Mouse (Mus musculus): Measurements from ENCODE around the gene Gm20538.

Gm20538 gene

DNA sequence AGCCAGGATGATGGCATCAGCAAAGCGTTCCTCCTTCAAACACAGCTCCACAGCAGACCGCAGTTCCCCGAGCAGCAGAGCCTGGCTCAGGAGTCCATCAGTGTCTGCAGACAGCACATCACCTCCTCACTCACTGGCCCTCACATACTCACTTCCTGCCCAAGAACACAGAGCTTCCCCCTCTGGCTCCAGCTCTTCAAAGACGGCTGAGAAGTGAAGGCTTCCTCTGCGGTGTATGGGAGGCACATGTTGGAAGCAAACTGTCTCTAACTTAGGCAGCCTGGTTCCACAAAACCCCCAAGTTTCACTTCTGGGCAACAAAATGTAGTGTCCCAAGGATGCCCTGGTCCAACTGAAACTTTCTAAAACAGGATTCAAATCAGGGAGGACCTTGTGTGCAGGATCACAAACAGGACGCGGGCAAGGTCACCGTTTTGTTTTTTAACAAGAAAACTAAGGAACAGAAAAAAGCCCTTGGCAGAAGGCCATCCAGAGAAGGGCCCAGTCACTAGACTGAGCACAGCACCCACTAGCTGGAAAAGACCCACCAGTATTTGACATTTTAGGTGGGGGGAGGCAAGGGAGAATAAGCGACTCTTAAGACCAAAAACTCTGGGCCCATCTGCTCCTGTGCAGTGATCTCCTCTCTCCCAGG, 27.0 kb downstream of the Gm20538 start:
- DNase-seq = no peak

DNA sequence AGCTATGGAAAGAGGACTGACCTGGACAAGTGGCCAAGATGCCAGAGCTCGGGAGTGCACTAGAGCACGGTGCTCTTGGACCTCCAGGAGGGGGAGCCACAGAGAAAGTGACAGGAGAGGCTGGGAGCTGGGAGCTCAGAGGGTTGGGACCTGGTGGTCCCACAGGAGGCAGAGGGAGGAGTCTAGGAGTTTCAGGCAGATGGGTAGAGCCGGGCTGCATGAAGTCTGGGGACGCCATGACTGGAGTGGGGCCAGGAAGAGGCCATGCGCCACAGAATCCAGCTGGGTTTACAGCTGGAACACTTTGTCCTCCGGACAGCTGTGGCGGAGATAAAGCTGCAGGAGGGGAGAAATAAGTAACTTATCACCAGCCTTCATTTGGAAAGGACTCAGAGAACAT, 33.5 kb downstream of the Gm20538 start:
- DNase-seq = peak; percentile 61

DNA sequence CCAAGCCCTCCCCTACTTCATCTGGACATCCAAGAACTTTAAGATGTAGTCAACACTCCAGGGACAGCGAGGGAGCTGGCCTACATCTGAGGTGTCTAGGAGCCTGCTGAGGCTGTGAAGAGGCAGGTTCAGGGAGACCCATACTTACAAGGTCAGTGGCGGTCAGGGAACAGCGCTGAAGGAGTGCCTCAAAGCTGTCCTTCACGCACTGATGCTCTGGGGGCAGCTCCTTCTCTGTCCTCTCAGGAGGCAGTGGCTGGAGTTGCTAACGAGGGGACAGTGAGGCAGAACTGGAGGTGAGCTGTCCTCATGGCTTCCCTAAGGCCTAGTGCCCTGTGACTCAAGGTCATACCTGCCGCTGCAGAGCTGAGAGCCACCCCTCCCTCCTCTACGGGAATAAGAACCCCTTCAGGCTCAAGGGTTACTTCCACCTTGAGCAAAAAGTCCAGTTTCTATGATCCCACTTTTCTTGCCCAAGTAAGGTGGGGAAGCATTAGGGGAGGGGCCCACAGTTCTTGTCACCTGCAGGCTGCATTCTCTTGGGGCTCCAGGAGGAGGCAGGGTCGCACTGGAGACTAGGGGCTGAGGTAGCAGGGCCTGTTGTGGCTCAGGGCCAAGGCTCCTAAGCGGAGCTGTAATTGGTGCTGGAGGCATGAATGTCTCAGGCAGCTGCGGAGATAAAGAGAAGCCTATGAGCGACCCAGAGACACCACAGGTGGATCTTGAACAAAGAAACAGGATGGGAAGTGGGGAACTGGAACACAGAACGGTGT, 34.4 kb downstream of the Gm20538 start:
- DNase-seq = peak; percentile 61

DNA sequence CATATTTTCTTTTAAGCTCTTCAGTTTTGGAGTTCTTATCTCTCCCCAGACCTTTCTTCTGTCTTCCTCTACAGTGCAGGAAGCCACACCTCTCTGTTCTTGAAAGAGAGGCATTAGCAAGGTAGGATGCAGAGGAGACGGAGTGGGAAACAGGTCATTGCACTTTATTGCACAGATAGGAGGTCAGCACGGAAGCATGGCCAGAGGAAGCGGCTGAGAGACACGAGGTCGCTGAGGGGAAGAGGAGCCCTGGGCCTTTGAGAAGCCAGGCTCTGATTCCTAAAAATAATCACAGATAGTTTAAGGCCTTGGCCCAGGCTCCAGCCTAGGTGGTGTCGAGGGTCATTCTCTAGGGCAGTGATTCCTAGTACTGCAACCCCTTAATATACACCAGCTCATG, 36.9 kb downstream of the Gm20538 start:
- DNase-seq = no peak

DNA sequence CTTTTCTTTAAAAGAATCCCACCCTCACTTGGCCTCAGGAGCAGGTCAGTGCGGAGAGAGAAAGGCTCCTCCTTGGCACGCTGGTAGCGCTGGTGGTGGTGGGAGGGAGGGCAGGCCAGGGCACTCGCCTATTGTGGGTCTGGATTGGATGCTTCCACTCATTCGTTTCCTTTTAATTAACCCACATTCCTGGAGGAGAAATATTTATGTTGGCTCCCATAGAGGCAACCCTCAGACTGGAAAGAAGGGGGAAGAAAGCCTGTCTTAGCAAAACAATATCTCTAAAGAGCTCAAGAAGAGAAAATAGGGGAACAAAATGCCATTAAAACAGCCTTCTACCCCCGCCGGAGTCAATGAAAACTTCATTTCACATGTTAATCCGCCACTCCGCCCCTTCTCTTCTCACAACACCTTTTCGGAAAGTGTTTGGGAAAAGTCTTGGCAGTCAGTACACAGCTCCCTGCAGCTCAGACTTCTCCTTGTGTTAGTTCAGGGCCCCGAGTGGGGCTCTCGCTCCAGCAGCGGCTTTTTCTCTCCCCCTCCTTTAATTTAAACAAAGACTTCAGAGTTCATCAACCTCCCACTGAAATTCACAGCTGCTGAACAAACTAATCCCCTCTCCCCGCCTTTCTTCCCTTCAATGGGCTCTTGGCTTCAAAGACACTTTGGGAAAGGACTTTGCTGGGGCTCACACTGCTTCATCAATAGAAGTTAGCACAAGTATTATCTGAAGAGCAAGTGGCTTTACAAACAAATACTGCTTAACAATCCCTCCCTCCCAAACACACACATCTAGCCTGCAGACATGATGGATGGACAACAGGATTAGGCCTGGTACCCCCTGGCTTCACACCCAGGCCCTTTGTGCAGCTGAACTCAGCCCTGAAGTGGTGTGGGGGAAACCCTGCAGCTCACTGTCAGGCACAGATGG, 37.8 kb downstream of the Gm20538 start:
- peak; percentile 64 for DNase-seq

DNA sequence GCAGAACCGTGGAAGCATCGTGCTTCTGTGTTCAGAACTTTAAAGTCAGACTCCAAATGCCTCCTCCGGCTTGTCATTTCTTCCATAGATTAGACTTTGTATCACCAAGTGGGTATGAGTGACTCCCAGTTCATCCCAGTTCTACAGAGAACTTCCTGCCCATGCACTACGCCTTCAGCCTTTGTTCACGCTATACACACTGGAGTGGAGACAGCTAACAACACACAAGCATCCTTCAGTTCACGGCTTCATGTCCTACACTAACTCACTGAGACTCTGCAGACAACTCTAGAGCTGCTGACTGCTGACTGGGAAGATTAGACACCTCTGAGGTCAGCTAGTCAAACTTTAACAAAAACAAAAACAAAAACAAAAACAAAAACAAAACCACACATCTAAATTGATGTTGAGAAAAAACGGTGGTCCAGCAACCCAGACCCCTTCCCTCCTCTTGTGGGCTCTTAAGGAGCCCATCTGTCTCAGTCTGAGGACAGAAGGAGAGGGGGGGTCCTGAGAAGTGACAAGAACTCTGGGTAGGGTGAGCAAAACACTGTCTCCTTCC, 38.6 kb downstream of the Gm20538 start:
- no peak for DNase-seq

DNA sequence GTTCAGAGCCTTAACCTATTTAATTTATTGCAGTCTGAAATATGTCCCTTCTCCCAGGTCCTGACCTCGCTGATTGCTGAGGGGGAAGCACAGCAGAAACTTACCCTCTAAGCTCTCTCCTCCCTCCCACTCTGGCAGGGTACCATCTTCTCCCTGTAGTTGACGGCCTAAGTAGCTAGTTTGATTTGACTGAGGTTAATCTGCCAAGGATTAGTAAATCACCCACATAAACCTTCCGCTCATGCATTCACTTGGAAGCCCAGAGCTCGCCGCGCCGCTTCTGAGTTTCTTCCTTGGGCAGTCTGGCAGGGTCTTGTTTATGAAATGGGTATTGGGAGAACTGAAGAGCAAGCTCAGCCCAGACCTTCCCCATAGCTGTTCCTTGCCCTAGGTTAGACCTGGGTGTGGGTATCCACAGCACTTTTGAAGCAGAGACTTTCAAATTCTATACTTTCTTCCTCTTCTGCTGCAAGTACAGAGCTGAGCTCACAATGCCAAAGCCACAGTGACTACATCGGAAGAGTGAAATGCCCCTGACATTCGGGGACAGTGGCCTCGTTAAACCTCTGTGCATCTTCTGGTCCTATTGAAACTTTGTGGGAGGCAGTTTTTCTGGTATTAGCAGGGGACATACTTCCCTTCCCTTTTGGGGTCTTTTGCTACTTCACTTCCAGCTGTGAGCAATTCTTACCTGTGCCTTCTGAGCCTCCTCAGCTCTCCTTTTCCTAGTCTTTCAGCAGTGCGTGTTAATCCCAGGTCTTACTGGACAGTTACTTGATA, 39.4 kb downstream of the Gm20538 start:
- DNase-seq = peak; percentile 76

DNA sequence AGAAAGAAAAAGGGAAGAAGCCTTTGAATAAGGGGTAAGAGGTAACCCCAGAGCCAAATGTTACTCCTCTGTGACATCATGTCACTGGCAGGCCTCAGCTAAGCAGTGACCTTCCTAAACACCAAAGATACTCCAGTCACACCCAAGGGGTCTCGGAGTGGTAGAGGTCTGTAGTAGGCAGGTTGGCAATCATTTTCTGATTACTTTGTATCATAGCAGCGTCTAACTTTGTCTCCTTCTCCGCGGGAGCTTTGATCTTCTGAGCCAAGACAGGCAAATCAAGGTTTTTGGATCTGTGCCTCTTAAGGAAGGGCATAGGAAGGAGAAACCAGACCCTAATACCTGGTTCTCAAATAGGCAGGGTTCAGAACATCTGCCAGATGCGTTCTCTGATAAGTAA, 40.0 kb downstream of the Gm20538 start:
- no peak for DNase-seq

DNA sequence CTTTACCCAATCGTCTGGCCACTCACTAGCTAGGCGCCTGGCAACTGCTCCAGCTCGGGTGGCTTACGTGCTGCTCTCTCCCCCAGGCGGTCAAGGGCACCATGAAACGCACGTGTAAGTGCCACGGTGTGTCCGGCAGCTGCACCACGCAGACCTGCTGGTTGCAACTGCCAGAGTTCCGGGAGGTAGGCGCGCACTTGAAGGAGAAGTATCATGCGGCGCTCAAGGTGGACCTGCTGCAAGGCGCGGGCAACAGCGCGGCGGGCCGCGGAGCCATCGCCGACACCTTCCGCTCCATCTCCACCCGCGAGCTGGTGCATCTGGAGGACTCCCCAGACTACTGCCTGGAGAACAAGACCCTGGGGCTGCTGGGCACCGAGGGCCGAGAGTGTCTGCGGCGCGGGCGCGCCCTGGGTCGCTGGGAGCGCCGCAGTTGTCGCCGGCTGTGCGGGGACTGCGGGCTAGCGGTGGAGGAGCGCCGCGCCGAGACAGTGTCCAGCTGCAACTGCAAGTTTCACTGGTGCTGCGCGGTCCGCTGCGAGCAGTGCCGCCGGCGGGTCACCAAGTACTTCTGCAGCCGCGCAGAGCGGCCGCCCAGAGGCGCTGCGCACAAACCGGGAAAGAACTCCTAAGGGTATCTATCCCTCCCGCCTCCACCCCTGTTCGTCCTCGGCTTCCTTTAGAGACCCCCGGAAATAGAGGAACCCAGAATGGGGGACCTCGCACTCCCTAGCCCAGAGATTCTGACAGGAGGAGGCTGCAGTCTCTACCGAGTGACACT, 41.0 kb downstream of the Gm20538 start:
- peak; percentile 74 for DNase-seq

DNA sequence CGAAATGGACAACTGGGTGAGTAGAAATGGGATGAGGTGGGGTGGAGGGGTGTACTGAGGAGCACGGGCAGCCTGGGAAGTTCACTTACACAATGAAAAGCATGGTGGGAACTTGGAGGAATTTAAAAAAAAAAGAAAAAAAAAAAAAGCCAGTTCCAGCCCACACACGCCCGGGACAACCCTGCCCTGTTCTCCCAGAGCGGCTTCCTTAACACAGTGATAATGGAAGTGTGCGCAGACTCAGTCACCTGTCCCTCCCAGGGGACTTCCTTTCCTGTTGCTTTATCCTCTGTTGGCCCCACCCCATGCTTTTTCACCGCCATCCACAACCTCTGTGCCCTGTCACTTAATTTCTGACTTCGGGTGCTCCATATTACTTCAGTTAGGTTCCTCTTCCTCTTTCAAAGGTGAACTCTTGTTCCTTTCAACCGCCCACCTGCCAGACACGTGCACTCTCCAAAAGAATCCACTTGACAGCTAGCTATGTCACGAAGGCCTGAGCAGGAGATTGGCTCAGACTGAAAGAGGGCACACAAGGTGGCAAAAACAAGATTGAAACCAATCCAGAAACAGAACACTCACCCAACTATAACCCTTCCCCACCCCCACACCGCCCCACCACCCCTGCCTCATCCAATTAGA, 42.0 kb downstream of the Gm20538 start:
- DNase-seq = no peak

DNA sequence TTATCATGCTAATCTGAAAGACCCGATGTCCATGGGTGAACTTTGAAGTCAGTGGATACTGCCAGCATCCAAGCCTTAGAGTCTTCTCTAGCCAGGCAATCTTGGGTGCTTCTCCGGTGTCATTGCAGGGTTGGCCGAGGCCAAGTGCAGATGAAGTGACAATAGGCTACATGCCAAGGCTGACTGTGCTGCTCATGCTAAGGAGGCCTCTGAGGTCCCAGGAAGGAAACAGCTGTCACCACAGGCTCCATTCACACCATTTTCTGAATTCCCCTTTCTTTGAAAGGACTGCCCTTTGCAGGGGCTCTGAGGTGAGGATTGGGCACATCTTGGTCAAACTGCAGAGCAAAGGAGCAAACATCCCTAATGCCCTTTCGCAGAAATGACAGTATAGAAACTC, 49.9 kb downstream of the Gm20538 start:
- no peak for DNase-seq

DNA sequence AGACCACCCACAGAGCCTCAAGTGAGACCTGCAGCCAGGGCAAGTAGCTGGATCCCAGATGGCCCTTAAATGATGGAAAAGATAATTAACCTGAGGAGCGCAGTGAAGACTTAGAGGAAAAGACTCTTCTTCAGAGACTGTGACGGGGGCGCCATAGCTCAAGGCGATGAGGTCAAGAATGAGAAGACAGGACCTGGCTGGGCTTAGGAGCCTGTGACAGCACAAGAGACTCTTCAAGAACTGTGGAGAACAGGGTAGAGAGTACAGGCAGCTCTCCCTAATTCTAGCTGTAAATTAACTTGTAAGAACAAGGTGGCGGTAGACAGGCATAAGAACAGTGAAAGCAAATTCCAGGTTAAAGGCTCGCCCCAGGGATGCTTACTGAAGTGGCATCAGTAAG, 50.7 kb downstream of the Gm20538 start:
- no peak for DNase-seq

DNA sequence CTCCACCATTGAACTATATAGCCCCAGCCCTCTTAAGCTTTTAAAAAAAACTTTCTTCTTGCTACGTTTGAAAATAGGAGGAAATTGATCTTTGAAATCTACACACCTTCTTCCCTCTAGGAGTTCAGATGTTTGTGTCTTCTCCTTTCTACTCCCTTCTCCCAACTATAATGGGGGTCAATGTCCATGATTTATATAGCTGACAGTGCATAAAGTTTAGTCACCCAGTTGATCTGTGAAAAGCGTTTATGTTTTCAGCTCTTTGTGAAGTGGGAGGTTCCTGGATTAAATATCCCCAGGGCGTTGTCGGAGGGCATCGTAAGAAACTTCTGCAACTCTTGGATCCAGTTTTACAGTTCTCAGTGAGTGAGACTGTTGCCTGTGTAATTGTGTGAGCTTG, 52.4 kb downstream of the Gm20538 start:
- no peak for DNase-seq

DNA sequence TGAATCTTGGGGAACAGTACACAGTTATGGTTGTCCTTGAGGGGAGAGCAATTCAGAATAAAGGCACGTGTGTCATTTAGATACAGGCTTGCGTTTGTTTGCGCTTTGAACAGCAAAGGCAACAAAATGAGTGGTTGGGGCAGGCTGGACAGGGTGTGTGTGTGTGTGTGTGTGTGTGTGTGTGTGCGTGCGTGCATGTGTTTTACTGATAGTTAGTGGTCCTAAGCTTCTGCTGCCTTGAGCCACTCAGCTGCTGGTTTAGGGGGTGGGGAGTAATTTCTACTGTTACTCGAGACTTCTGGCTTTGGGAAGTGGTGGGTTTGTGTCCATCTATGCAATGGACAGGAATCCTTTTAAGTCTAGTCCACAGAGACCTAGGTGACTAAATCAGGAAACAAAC, 53.7 kb downstream of the Gm20538 start:
- DNase-seq = no peak

DNA sequence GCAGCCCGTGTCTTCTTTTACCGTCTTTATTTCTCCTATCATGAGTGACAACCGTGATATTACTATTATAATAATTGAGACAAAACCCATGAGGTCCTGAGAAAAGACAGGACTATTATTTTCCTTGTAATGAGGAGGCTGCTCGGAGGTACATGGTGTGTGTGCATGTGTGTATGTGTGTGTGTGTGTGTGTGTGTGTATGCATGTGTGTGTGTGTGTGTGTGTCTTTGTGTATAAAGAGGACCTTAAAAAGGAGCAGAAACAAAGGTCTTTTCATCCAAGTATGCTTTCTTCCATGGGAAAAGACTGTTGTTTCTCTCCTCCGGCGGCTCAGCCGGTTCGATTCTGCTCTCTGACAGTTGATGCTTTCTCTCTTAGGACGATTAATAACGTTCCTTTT, 55.7 kb downstream of the Gm20538 start:
- DNase-seq = no peak

DNA sequence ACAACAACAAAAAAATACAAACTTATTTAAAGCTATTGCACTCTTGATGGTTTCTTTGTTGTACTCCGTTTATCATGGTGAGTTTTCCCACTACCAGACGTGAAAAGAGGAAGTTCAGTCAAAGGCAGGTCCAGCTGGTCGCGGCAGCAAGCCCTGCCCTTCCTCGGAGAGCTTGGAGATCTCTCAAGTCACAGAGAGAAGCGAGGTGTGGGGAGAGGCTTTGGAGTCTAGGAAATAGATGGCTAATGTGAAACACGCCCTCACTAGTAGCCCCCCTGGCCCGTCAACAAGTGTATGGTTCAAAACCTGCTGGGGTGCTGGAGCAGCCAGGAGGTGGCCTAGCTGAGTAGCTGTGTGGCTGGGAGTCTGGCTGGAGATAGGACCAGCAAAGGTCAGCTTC, 56.1 kb downstream of the Gm20538 start:
- no peak for DNase-seq
